Mouse (Mus musculus) forebrain, postnatal 0 days (tissue): ENCODE measurements around the gene Zfp598. TPM values are rescaled to one million over a fixed set of nuclear protein-coding genes. Genes with fewer than 3 reads are reported as not detected.

Experiments
- ATAC-seq: fragments of 200-750 bp; cut with Nextera tagmentation; 2 replicates; pipeline ENCODE4 v1.8.0; 2017; ENCODE audit warnings: mild to moderate bottlenecking, moderate library complexity
- DNase-seq: peaks from one replicate; pipeline ENCODE4 v3.0.0-alpha.2; 2015
- H3K27ac ChIP-seq: fragments of 300-500 bp; sonication (generic); 2 replicates; pipeline ENCODE4 v1.5.1; 2014; ENCODE audit warnings: low read depth, mild to moderate bottlenecking, antibody characterized with exemption, low read length, moderate library complexity, mixed read lengths
- H3K27me3 ChIP-seq: fragments of 300-500 bp; sonication (generic); 2 replicates; pipeline ENCODE4 v1.6.1; 2014; ENCODE audit warnings: mild to moderate bottlenecking, low read length, mixed read lengths; ENCODE audit not compliant: insufficient read depth
- H3K36me3 ChIP-seq: fragments of 300-500 bp; sonication (generic); 2 replicates; pipeline ENCODE4 v1.6.1; 2014; ENCODE audit warnings: mild to moderate bottlenecking, moderate library complexity; ENCODE audit not compliant: insufficient read depth
- H3K4me1 ChIP-seq: fragments of 300-500 bp; sonication (generic); 2 replicates; pipeline ENCODE4 v1.6.1; 2014; ENCODE audit warnings: antibody characterized with exemption; ENCODE audit not compliant: insufficient read depth
- H3K4me2 ChIP-seq: fragments of 300-500 bp; sonication (generic); 2 replicates; pipeline ENCODE4 v1.6.1; 2014; ENCODE audit warnings: low read depth, mild to moderate bottlenecking, moderate library complexity
- H3K4me3 ChIP-seq: fragments of 300-500 bp; sonication (generic); 2 replicates; pipeline ENCODE4 v1.5.1; 2014; ENCODE audit warnings: low read depth, low read length, mixed read lengths
- H3K9ac ChIP-seq: fragments of 300-500 bp; sonication (generic); 2 replicates; pipeline ENCODE4 v1.6.1; 2014; ENCODE audit warnings: mild to moderate bottlenecking
- H3K9me3 ChIP-seq: fragments of 300-500 bp; sonication (generic); 2 replicates; pipeline ENCODE4 v1.6.1; 2016; ENCODE audit warnings: low read length
- CTCF ChIP-seq: sonication (generic); IDR thresholded peaks from 2 replicates; pipeline ENCODE4 v1.5.1; 2016; ENCODE audit warnings: antibody characterized with exemption, control low read depth, low read depth
- WGBS: fragments of 180-500 bp; shearing (Covaris S2); extraction: QIAGEN DNeasy Blood & Tissue Kit; methylation state at CpG from one replicate; pipeline ENCODE4 v1.1.7; 2014; 5-methylcytosine and 5-hydroxymethylcytosine counted together
- polyA plus RNA-seq: library from polyadenylated mRNA; unstranded; fragments of >200 nt; fragmentation: Nextera tagmentation; extraction: Ambion mirVana; gene quantifications from 2 replicates; pipeline ENCODE4 v1.2.1, GENCODE M21; 2015
- total RNA-seq: library from RNA; depleted of rRNA; stranded (reverse); fragments of >200 nt; gene quantifications from 2 replicates; pipeline ENCODE4 v1.2.3, GENCODE M21; 2014

Gene Zfp598
- total and polyA plus RNA-seq, 2 experiments from 2014 or later, result 14.6 to 41.5 TPM

GRCm38 (mm10) chr17:24687146-24687595 lies 17.7 kb downstream of the Zfp598 start:
- DNase-seq (no peak), ATAC-seq (no peak)
- WGBS, result 2% methylated on average over 25 of the region's 25 CpGs
- TF ChIP-seq CTCF, result no peak
- Histone ChIP-seq H3K27me3 (no peaks in the 10 kb centered on the region), H3K4me1 (peaks cover 22% of the 10 kb centered on the region), H3K4me2 (peak overlapping the region; percentile 74), H3K4me3 (peak overlapping the region; percentile 28), H3K36me3 (peaks cover 21% of the 10 kb centered on the region), H3K9me3 (no peaks in the 10 kb centered on the region), H3K9ac (peak overlapping the region; percentile 43), H3K27ac (no peak overlapping the region)

GRCm38 (mm10) chr17:24687599-24687998 lies 18.1 kb downstream of the Zfp598 start:
- peak overlapping the region; percentile 43 for H3K9ac ChIP-seq
- peak overlapping the region; percentile 28 for H3K4me3 ChIP-seq
- WGBS, result 16% methylated on average over 23 of the region's 23 CpGs
- no peak for ATAC-seq
- H3K4me1 ChIP-seq, result peaks cover 22% of the 10 kb centered on the region
- no peaks in the 10 kb centered on the region for H3K27me3 ChIP-seq
- no peak for TF ChIP-seq CTCF
- peaks cover 16% of the 10 kb centered on the region for H3K36me3 ChIP-seq
- H3K4me2 ChIP-seq, result peak overlapping the region; percentile 74
- DNase-seq, result no peak
- H3K9me3 ChIP-seq, result no peaks in the 10 kb centered on the region
- no peak overlapping the region for H3K27ac ChIP-seq

GRCm38 (mm10) chr17:24689251-24690081 lies 20.0 kb downstream of the Zfp598 start, which contains the start of gene Syngr3:
Gene Syngr3, minus strand, starts transcription at chr17:24689955.
- Histone ChIP-seq H3K36me3 (peaks cover 17% of the 10 kb centered on the region; the same call in 1 of the 2 replicates), H3K4me3 (peak within 1 kb of the TSS; percentile 80), H3K27me3 (no peaks in the 10 kb centered on the region), H3K9me3 (no peaks in the 10 kb centered on the region), H3K4me2 (peak within 1 kb of the TSS; percentile 74), H3K9ac (peak within 1 kb of the TSS; percentile 92), H3K4me1 (peaks cover 22% of the 10 kb centered on the region), H3K27ac (peak within 1 kb of the TSS; percentile 88)
- ATAC-seq (peak; percentile 80), DNase-seq (peak; percentile 80)
- 2% methylated on average over 41 of the region's 55 CpGs for WGBS
- TF ChIP-seq CTCF, result 0 out of 2 replicates have a peak, but pooled peaks have one; percentile 14

- no peak for DNase-seq
- no peak for TF ChIP-seq CTCF
- WGBS, result 91% methylated on average over 5 of the region's 5 CpGs
Measured at GRCm38 (mm10) chr17:24692385-24692784, 22.9 kb downstream of the Zfp598 start.

GRCm38 (mm10) chr17:24695326-24696010 lies 26.0 kb downstream of the Zfp598 start:
- Histone ChIP-seq H3K27me3 (no peaks in the 10 kb centered on the region), H3K36me3 (peaks cover 19% of the 10 kb centered on the region), H3K9me3 (no peaks in the 10 kb centered on the region), H3K9ac (peak overlapping the region; percentile 79), H3K4me3 (peak overlapping the region; percentile 76), H3K4me2 (peak overlapping the region; percentile 83), H3K27ac (peak overlapping the region; percentile 90), H3K4me1 (peaks cover 16% of the 10 kb centered on the region)
- no peak for ATAC-seq
- no peak for TF ChIP-seq CTCF
- 7% methylated on average over 48 of the region's 51 CpGs for WGBS
- DNase-seq, result no peak

More at GRCm38 (mm10) chr17:24692385-24692784, 22.9 kb downstream of the Zfp598 start:
- no peak overlapping the region for H3K9ac ChIP-seq
- H3K27ac ChIP-seq, result no peak overlapping the region
- H3K9me3 ChIP-seq, result no peaks in the 10 kb centered on the region
- no peaks in the 10 kb centered on the region for H3K27me3 ChIP-seq
- peaks cover 7% of the 10 kb centered on the region; the same call in 1 of the 2 replicates for H3K36me3 ChIP-seq
- peaks cover 29% of the 10 kb centered on the region for H3K4me1 ChIP-seq
- no peak for ATAC-seq
- H3K4me3 ChIP-seq, result no peak overlapping the region
- no peak overlapping the region for H3K4me2 ChIP-seq

- under 1% methylated on average over 63 of the region's 76 CpGs for WGBS
- H3K27ac ChIP-seq, result peak within 1 kb of the TSS; percentile 90
- peak; percentile 48 for TF ChIP-seq CTCF
- H3K36me3 ChIP-seq, result peaks cover 26% of the 10 kb centered on the region
- ATAC-seq (peak; percentile 96), DNase-seq (peak; percentile 87)
- H3K9ac ChIP-seq, result peak within 1 kb of the TSS; percentile 79
- H3K4me2 ChIP-seq, result peak within 1 kb of the TSS; percentile 83
- peaks cover 11% of the 10 kb centered on the region; the same call in 1 of the 2 replicates for H3K4me1 ChIP-seq
- H3K9me3 ChIP-seq, result no peaks in the 10 kb centered on the region
- no peaks in the 10 kb centered on the region for H3K27me3 ChIP-seq
- H3K4me3 ChIP-seq, result peak within 1 kb of the TSS; percentile 76
Measured at GRCm38 (mm10) chr17:24696011-24696697, 26.7 kb downstream of the Zfp598 start, which contains the start of the genes Gfer and Noxo1. Gene Gfer, minus strand, starts transcription at chr17:24696156. Gene Noxo1, plus strand, starts transcription at chr17:24696234.
